Mouse (Mus musculus) brain, embryonic 18.5 days (tissue): ENCODE data around the gene Ccdc174.

Source experiments
- DNase-seq: peaks from one replicate; pipeline ENCODE4 v3.0.0-alpha.2; 2012; ENCODE audit warnings: low read depth, low spot score

Gene Ccdc174

GRCm38 (mm10) chr6:91917716-91918115 lies 39.9 kb downstream of the Ccdc174 start:
- DNase-seq = no peak

GRCm38 (mm10) chr6:91931231-91931630 lies 53.4 kb downstream of the Ccdc174 start:
- no peak for DNase-seq

- no peak for DNase-seq
These were observed 60.6 kb downstream of the Ccdc174 start for GRCm38 (mm10) chr6:91938491-91938890.

GRCm38 (mm10) chr6:91948426-91948825 lies 70.6 kb downstream of the Ccdc174 start:
- DNase-seq = no peak
